Mouse (Mus musculus) left cerebral cortex, postnatal 10 days (tissue): ENCODE data around the gene Rai14. TPM values are rescaled to one million over a fixed set of nuclear protein-coding genes. Genes with fewer than 3 reads are reported as not detected.

Source experiments
- total RNA-seq, 2 experiments: library from RNA; stranded (reverse); gene quantifications; 2 replicates each; pipeline ENCODE4 v1.2.3; 2021

The Rai14 gene
- total RNA-seq, 2 experiments from 2014 or later: 10.1 to 12.4 TPM

Other genes starting within 250 kb of the Rai14 start
- 10 to 100 TPM; 12.2 to 12.6 TPM for gene Dnajc21, start 244.1 kb downstream of the Rai14 start, total RNA-seq
- 10 to 100 TPM; 20.8 to 23.1 TPM for gene Brix1, start 228.7 kb downstream of the Rai14 start, total RNA-seq
- 10 to 100 TPM; 10.4 to 12.8 TPM for gene Rad1, start 228.6 kb downstream of the Rai14 start, total RNA-seq
- not detected for gene Ttc23l, start 156.0 kb downstream of the Rai14 start, total RNA-seq
- under 1 TPM in 1 of 2 experiments, not detected in 1; 0.15 TPM for gene C1qtnf3, start 237.7 kb upstream of the Rai14 start, total RNA-seq